Comparison of ENCODE assay signal across 26 mouse cellular contexts in the genomic region with DNA sequence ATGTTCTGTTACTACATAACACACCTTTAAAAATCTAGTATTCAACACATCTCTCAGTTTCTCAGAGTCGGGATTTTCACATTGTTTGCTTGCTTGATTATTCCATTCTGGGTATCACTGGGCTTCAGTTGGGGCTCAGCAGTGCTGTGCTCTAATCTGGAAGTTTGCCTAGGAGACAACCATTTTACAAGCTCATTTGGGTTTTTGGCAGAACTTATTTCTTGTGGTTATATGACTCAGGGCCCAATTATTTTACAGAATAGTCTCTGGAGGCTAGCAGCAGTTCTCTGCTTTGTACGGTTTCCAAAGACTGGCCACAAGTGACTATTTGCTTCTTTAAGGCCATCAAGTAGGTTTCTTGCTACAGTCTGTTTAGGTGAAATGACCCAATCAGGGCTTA.
A peak's percentile ranks its signal among the peaks of the same experiment; 100 is the strongest.
DNase-seq lines count a peak whose midpoint lies in the region; ATAC-seq and TF ChIP-seq lines count a peak whose summit lies in the region.
"Had no signal": no experiment of that assay in that cellular context is flagged by ENCODE, and none has a peak within 500 bp of the region (broad histone marks: within the 10 kb centered on the region; RNA-seq: fewer than 3 reads in every experiment).

No protein-coding gene starts in this region.

- no peaks in the 10 kb centered on the region for H3K27me3 ChIP-seq in limb, embryonic 13.5 days
- H3K27me3 ChIP-seq in limb, embryonic 10.5 days (ENCODE audit: low read depth, poor library complexity, severe bottlenecking) = no peaks in the 10 kb centered on the region
- H3K27me3 ChIP-seq: embryonic facial prominence, embryonic 15.5 days; forebrain, embryonic 13.5 days; heart, embryonic 13.5 days; hindbrain, embryonic 12.5 days; hindbrain, embryonic 15.5 days had no signal

- no peak overlapping the region for H3K27ac ChIP-seq in limb, embryonic 13.5 days
- no peak overlapping the region for H3K27ac ChIP-seq in limb, embryonic 10.5 days
- peak overlapping the region; percentile 61; the same call in 1 of the 2 replicates for H3K27ac ChIP-seq in embryonic fibroblast, embryonic 13.5 days (ENCODE audit: insufficient read depth, low read length)
- H3K27ac ChIP-seq: embryonic facial prominence, embryonic 15.5 days; forebrain, embryonic 10.5 days; forebrain, embryonic 13.5 days; heart, adult 2 months; heart, embryonic 10.5 days; heart, embryonic 13.5 days; hindbrain, embryonic 12.5 days; hindbrain, embryonic 15.5 days had no signal

- no peaks in the 10 kb centered on the region for H3K36me3 ChIP-seq in limb, embryonic 13.5 days
- H3K36me3 ChIP-seq in limb, embryonic 10.5 days = no peaks in the 10 kb centered on the region
- H3K36me3 ChIP-seq: embryonic facial prominence, embryonic 15.5 days; forebrain, embryonic 10.5 days; heart, embryonic 10.5 days; heart, embryonic 13.5 days; hindbrain, embryonic 12.5 days; hindbrain, embryonic 15.5 days had no signal

- H3K4me2 ChIP-seq in limb, embryonic 13.5 days (replicated peaks) = no peak overlapping the region
- H3K4me2 ChIP-seq: embryonic facial prominence, embryonic 15.5 days; forebrain, embryonic 13.5 days; heart, embryonic 13.5 days; hindbrain, embryonic 12.5 days; hindbrain, embryonic 15.5 days had no signal

- ATAC-seq in limb, embryonic 13.5 days (ENCODE audit: low FRiP score, low read depth) = peak; percentile 51; the same call in 1 of the 2 replicates
- ATAC-seq: forebrain, embryonic 13.5 days; forebrain, embryonic 16.5 days had no signal

- H3K4me1 ChIP-seq in limb, embryonic 13.5 days = no peaks in the 10 kb centered on the region
- no peaks in the 10 kb centered on the region for H3K4me1 ChIP-seq in limb, embryonic 10.5 days
- peaks cover 4% of the 10 kb centered on the region for H3K4me1 ChIP-seq in embryonic fibroblast, embryonic 13.5 days (ENCODE audit: control insufficient read depth, insufficient read depth, low read length)
- H3K4me1 ChIP-seq: embryonic facial prominence, embryonic 15.5 days; forebrain, embryonic 10.5 days; forebrain, embryonic 13.5 days; heart, embryonic 10.5 days; heart, embryonic 13.5 days; hindbrain, embryonic 12.5 days; hindbrain, embryonic 15.5 days had no signal

- H3K4me3 ChIP-seq in limb, embryonic 13.5 days = no peak overlapping the region
- H3K4me3 ChIP-seq in limb, embryonic 10.5 days = no peak overlapping the region
- H3K4me3 ChIP-seq in embryonic fibroblast, embryonic 13.5 days (ENCODE audit: insufficient read depth, low read length) = no peak overlapping the region
- H3K4me3 ChIP-seq: embryonic facial prominence, embryonic 15.5 days; erythroblast, embryonic 14.5 days; forebrain, embryonic 10.5 days; forebrain, embryonic 13.5 days; heart, adult 2 months; heart, embryonic 10.5 days; heart, embryonic 13.5 days; hindbrain, embryonic 12.5 days; hindbrain, embryonic 15.5 days had no signal

- TF ChIP-seq POLR2A in embryonic fibroblast, embryonic 13.5 days (IDR thresholded peaks at IDR 0.05; ENCODE audit: low read depth, low read length) = no peak

- TF ChIP-seq CTCF in embryonic fibroblast, embryonic 13.5 days (IDR thresholded peaks at IDR 0.05; ENCODE audit: borderline replicate concordance, insufficient read depth, low read length) = no peak

- no peak overlapping the region for H3K9ac ChIP-seq in limb, embryonic 13.5 days
- H3K9ac ChIP-seq: embryonic facial prominence, embryonic 15.5 days; forebrain, embryonic 13.5 days; heart, embryonic 13.5 days; hindbrain, embryonic 12.5 days; hindbrain, embryonic 15.5 days had no signal

- 58% methylated on average over 2 of the region's 2 CpGs for WGBS in limb, embryonic 13.5 days
- WGBS in limb, embryonic 10.5 days = 93% methylated on average over 2 of the region's 2 CpGs

- no peak for DNase-seq in limb, embryonic 10.5 days (ENCODE audit: low spot score)
- peak; percentile 22 for DNase-seq in NIH3T3 (ENCODE audit: low read depth)
- DNase-seq in thymus, postnatal 0 days (ENCODE audit: low spot score) = no peak
- no peak for DNase-seq in layer of hippocampus, adult 9-11 months
- no peak for DNase-seq in left cerebral cortex, adult 8-10 months (ENCODE audit: low spot score in 2 of 2)
- DNase-seq: adrenal gland, adult 8-10 months; adrenal gland, postnatal 25 days; cerebellum, adult 18-20 months; cerebellum, adult 9-10 months; cerebellum, postnatal 36 days; embryo, embryonic 11 days; gastrocnemius, postnatal 10 days; gastrocnemius, postnatal 36 days; heart, adult 2 months; kidney, adult 11 months had no signal

- H3K9me3 ChIP-seq in limb, embryonic 13.5 days = no peaks in the 10 kb centered on the region
- H3K9me3 ChIP-seq in limb, embryonic 10.5 days (replicated peaks) = no peaks in the 10 kb centered on the region
- H3K9me3 ChIP-seq: embryonic facial prominence, embryonic 15.5 days; forebrain, embryonic 10.5 days; forebrain, embryonic 13.5 days; heart, embryonic 10.5 days; heart, embryonic 13.5 days; hindbrain, embryonic 12.5 days; hindbrain, embryonic 15.5 days had no signal
